Mouse (Mus musculus) heart, embryonic 15.5 days (tissue): ENCODE measurements around the gene Jpt1. TPM values are rescaled to one million over a fixed set of nuclear protein-coding genes. Genes with fewer than 3 reads are reported as not detected.

Source experiments
- ATAC-seq: fragments of 200-750 bp; cut with Nextera tagmentation; replicated peaks from 2 replicates; pipeline ENCODE4 v1.8.0; 2017; ENCODE audit warnings: low read depth, moderate TSS enrichment; ENCODE audit not compliant: insufficient number of reproducible peaks, insufficient read depth, low FRiP score
- H3K27ac ChIP-seq: fragments of 300-500 bp; sonication (generic); 2 replicates; pipeline ENCODE4 v1.5.1; 2015; ENCODE audit warnings: mild to moderate bottlenecking, inconsistent platforms
- H3K27me3 ChIP-seq: fragments of 300-500 bp; sonication (generic); 2 replicates; pipeline ENCODE4 v1.6.1; 2015; ENCODE audit warnings: inconsistent platforms
- H3K36me3 ChIP-seq: fragments of 300-500 bp; sonication (generic); 2 replicates; pipeline ENCODE4 v1.6.1; 2015; ENCODE audit warnings: mild to moderate bottlenecking, inconsistent platforms
- H3K4me1 ChIP-seq: fragments of 300-500 bp; sonication (generic); replicated peaks from 2 replicates; pipeline ENCODE4 v1.6.1; 2015; ENCODE audit warnings: inconsistent platforms
- H3K4me2 ChIP-seq: fragments of 300-500 bp; sonication (generic); 2 replicates; pipeline ENCODE4 v1.6.1; 2015; ENCODE audit warnings: inconsistent platforms, mild to moderate bottlenecking, moderate library complexity
- H3K4me3 ChIP-seq: fragments of 300-500 bp; sonication (generic); 2 replicates; pipeline ENCODE4 v1.5.1; 2015; ENCODE audit warnings: mild to moderate bottlenecking, inconsistent platforms
- H3K9ac ChIP-seq: fragments of 300-500 bp; sonication (generic); 2 replicates; pipeline ENCODE4 v1.6.1; 2015; ENCODE audit warnings: mild to moderate bottlenecking, inconsistent platforms
- H3K9me3 ChIP-seq: fragments of 300-500 bp; sonication (generic); replicated peaks from 2 replicates; pipeline ENCODE4 v1.6.1; 2016; ENCODE audit warnings: inconsistent platforms
- WGBS: fragments of 180-500 bp; shearing (Covaris S2); methylation state at CpG from one replicate; pipeline ENCODE4 v1.1.7; 2015; ENCODE audit warnings: mixed read lengths; 5-methylcytosine and 5-hydroxymethylcytosine counted together
- polyA plus RNA-seq: library from polyadenylated mRNA; unstranded; fragments of >200 nt; fragmentation: Nextera tagmentation; extraction: Ambion mirVana; gene quantifications from 2 replicates; pipeline ENCODE4 v1.2.1, GENCODE M21; 2015

Jpt1 gene
- polyA plus RNA-seq, 1 experiment from 2014 or later: 515 TPM

GRCm38 (mm10) chr11:115473626-115474275 is 40.4 kb downstream of the Jpt1 start:
- Histone ChIP-seq H3K9me3 (no peaks in the 10 kb centered on the region), H3K4me2 (peak overlapping the region; percentile 23), H3K27me3 (no peaks in the 10 kb centered on the region), H3K27ac (peak overlapping the region; percentile 83), H3K4me1 (peaks cover 35% of the 10 kb centered on the region), H3K4me3 (no peak overlapping the region), H3K36me3 (no peaks in the 10 kb centered on the region), H3K9ac (0 out of 2 replicates have a peak overlapping the region, but pooled peaks have one; percentile 79)
- WGBS: 14% methylated on average over 15 of the region's 15 CpGs
- peak; percentile 54 for ATAC-seq

GRCm38 (mm10) chr11:115472183-115472582 is 42.0 kb downstream of the Jpt1 start:
- H3K27me3 ChIP-seq: no peaks in the 10 kb centered on the region
- H3K4me2 ChIP-seq: no peak overlapping the region
- no peak overlapping the region for H3K9ac ChIP-seq
- 78% methylated on average over 7 of the region's 7 CpGs for WGBS
- ATAC-seq: no peak
- H3K4me3 ChIP-seq: no peak overlapping the region
- no peaks in the 10 kb centered on the region for H3K9me3 ChIP-seq
- no peak overlapping the region; the same call in 1 of the 2 replicates for H3K27ac ChIP-seq
- peaks cover 35% of the 10 kb centered on the region for H3K4me1 ChIP-seq
- no peaks in the 10 kb centered on the region for H3K36me3 ChIP-seq

- Histone ChIP-seq H3K27me3 (no peaks in the 10 kb centered on the region; the same call in 1 of the 2 replicates), H3K9me3 (no peaks in the 10 kb centered on the region), H3K4me2 (no peak overlapping the region), H3K27ac (no peak overlapping the region), H3K9ac (no peak overlapping the region), H3K36me3 (no peaks in the 10 kb centered on the region), H3K4me1 (peaks cover 11% of the 10 kb centered on the region), H3K4me3 (no peak overlapping the region)
- ATAC-seq: no peak
- 30% methylated on average over 4 of the region's 4 CpGs for WGBS
Measured at GRCm38 (mm10) chr11:115467217-115467618, 47.0 kb downstream of the Jpt1 start.

- Histone ChIP-seq H3K9ac (no peak overlapping the region), H3K9me3 (no peaks in the 10 kb centered on the region), H3K27me3 (no peaks in the 10 kb centered on the region; the same call in 1 of the 2 replicates), H3K4me3 (0 out of 2 replicates have a peak overlapping the region, but pooled peaks have one; percentile 0), H3K36me3 (no peaks in the 10 kb centered on the region), H3K27ac (no peak overlapping the region), H3K4me2 (no peak overlapping the region; the same call in 1 of the 2 replicates), H3K4me1 (peaks cover 10% of the 10 kb centered on the region)
- WGBS: 84% methylated on average over 8 of the region's 8 CpGs
- no peak for ATAC-seq
Measured at GRCm38 (mm10) chr11:115464851-115465250, 49.3 kb downstream of the Jpt1 start.

- Histone ChIP-seq H3K27me3 (no peaks in the 10 kb centered on the region; the same call in 1 of the 2 replicates), H3K36me3 (no peaks in the 10 kb centered on the region), H3K4me2 (no peak overlapping the region; the same call in 1 of the 2 replicates), H3K4me1 (peaks cover 10% of the 10 kb centered on the region), H3K9me3 (no peaks in the 10 kb centered on the region), H3K4me3 (peak overlapping the region; percentile 5; the same call in 1 of the 2 replicates), H3K9ac (no peak overlapping the region), H3K27ac (peak overlapping the region; percentile 31; the same call in 1 of the 2 replicates)
- ATAC-seq: no peak
- WGBS: 40% methylated on average over 11 of the region's 11 CpGs
Measured at GRCm38 (mm10) chr11:115463397-115463796, 50.8 kb downstream of the Jpt1 start.

DNA sequence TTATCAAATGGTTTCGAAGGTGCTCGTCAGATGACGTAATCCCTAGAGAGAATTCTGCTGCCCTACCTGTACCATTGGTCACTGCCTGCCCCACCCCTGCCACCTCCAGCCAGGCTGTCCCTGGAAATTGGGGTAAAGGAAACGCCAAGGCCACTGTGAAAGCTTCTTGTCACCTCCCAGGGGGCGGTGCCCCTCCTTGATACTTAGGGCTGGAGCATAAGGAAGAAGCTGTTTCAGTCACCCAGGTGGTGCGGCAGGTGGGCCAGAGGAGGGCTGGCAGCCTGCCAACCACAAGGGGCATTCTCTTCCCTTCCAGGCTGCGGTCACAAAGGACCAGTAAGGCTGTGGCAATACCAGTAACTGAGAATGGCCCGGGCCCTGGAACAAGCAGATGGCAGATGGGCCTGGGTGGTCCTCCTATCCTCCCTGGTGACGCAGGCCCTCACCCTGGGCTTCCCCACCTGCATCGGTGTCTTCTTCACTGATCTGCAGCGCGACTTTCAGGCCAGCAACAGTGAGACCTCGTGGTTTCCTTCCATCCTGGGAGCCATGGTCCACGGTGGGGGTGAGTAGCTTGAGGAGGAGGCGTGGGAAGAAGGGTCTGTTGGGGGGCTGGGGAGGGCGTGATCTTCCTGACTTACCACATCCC is 51.8 kb downstream of the Jpt1 start, which contains the start of gene Slc16a5:
Slc16a5 (plus strand) TSS at position 232 of the 649 bp plus-strand sequence.
- H3K36me3 ChIP-seq: no peaks in the 10 kb centered on the region
- peak within 1 kb of the TSS; percentile 5; the same call in 1 of the 2 replicates for H3K4me3 ChIP-seq
- ATAC-seq: no peak
- peaks cover 13% of the 10 kb centered on the region for H3K4me1 ChIP-seq
- no peak within 1 kb of the TSS for H3K9ac ChIP-seq
- H3K4me2 ChIP-seq: no peak within 1 kb of the TSS; the same call in 1 of the 2 replicates
- 0 out of 2 replicates have a peak within 1 kb of the TSS, but pooled peaks have one; percentile 31 for H3K27ac ChIP-seq
- H3K9me3 ChIP-seq: no peaks in the 10 kb centered on the region
- no peaks in the 10 kb centered on the region; the same call in 1 of the 2 replicates for H3K27me3 ChIP-seq
- 70% methylated on average over 16 of the region's 16 CpGs for WGBS

DNA sequence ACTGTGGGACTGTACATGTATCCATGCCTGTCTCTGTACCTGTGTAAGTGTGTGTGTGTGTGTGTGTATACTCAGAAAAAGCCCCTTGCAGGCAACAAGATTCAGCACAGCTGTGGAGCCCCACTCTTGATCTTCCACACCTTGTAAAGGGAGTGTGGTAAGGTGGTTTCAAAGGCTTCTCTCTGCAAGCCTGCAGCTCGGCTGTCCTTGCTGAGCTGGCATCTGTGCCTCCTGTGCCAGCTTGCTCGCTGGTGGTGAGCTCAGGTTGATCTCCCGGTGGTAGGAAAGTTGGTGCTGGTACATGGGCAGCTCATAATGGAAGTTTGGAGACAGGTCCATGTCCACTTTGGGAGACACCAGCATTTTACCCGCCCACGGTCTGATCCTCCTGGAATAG is 52.3 kb downstream of the Jpt1 start:
- Histone ChIP-seq H3K9ac (no peak overlapping the region), H3K27ac (no peak overlapping the region), H3K27me3 (no peaks in the 10 kb centered on the region; the same call in 1 of the 2 replicates), H3K4me1 (peaks cover 16% of the 10 kb centered on the region), H3K36me3 (no peaks in the 10 kb centered on the region), H3K4me3 (no peak overlapping the region), H3K4me2 (no peak overlapping the region), H3K9me3 (no peaks in the 10 kb centered on the region)
- 76% methylated on average over 5 of the region's 5 CpGs for WGBS
- ATAC-seq: no peak

- H3K9me3 ChIP-seq: no peaks in the 10 kb centered on the region
- no peaks in the 10 kb centered on the region; the same call in 1 of the 2 replicates for H3K27me3 ChIP-seq
- no peak for ATAC-seq
- WGBS: 36% methylated on average over 8 of the region's 8 CpGs
- H3K4me3 ChIP-seq: no peak overlapping the region
- H3K9ac ChIP-seq: no peak overlapping the region
- no peaks in the 10 kb centered on the region for H3K36me3 ChIP-seq
- H3K4me2 ChIP-seq: no peak overlapping the region
- peaks cover 15% of the 10 kb centered on the region for H3K4me1 ChIP-seq
- no peak overlapping the region for H3K27ac ChIP-seq
Measured at GRCm38 (mm10) chr11:115460976-115461375, 53.2 kb downstream of the Jpt1 start.

- Histone ChIP-seq H3K4me3 (no peak overlapping the region), H3K9me3 (no peaks in the 10 kb centered on the region), H3K36me3 (no peaks in the 10 kb centered on the region), H3K4me2 (no peak overlapping the region), H3K27me3 (no peaks in the 10 kb centered on the region; the same call in 1 of the 2 replicates), H3K9ac (no peak overlapping the region), H3K4me1 (peaks cover 12% of the 10 kb centered on the region), H3K27ac (peak overlapping the region; percentile 38; the same call in 1 of the 2 replicates)
- 0 out of 2 replicates have a peak, but pooled peaks have one; percentile 29 for ATAC-seq
- 18% methylated on average over 6 of the region's 6 CpGs for WGBS
Measured at GRCm38 (mm10) chr11:115457405-115457804, 56.8 kb downstream of the Jpt1 start.

DNA sequence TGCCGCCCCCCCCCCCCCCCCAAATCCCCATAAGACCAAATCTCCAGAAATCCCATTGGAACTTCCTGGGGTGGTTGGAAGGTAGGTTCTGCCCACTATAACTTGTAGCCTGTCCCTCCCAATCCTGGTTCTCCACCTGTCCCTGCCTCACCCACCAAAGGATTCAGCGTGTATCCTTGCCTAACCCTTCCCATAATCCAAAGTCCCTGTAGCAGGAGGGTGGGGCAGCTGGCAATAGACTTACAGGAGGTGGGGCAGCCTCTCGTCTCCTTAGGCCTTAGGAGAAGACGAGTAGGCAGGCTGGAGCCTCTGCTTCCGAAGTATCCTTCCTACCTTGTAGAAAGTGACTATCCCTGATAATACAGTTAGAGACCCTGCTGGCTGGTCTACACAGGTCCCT is 58.0 kb downstream of the Jpt1 start:
- 87% methylated on average over 5 of the region's 5 CpGs for WGBS
- no peak for ATAC-seq
- peaks cover 12% of the 10 kb centered on the region for H3K4me1 ChIP-seq
- H3K4me2 ChIP-seq: no peak overlapping the region
- H3K9me3 ChIP-seq: no peaks in the 10 kb centered on the region
- no peaks in the 10 kb centered on the region for H3K27me3 ChIP-seq
- H3K36me3 ChIP-seq: no peaks in the 10 kb centered on the region
- H3K27ac ChIP-seq: no peak overlapping the region
- H3K4me3 ChIP-seq: no peak overlapping the region
- H3K9ac ChIP-seq: no peak overlapping the region

DNA sequence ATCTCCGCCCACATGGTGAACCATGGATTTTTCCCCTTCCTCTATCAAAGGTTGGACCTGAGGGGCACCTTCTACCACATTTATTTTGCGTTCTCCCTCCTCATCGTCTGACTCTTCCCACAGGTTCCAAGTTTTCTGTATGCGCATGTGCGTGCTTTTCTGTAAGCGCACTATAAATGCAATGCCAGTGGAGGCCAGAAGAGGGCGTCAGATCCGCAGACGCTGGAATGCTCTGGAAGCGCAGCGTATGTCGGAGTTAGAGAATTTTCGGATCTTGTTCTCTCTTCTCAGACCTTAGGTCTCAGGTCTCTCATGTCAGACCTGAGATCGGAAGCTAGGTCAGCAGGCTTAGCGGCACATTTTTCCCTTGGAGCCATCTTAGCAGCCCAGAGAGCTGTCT is 58.6 kb downstream of the Jpt1 start:
- Histone ChIP-seq H3K4me3 (no peak overlapping the region), H3K4me2 (no peak overlapping the region), H3K9ac (no peak overlapping the region), H3K36me3 (no peaks in the 10 kb centered on the region), H3K4me1 (peaks cover 12% of the 10 kb centered on the region), H3K27ac (no peak overlapping the region), H3K9me3 (no peaks in the 10 kb centered on the region), H3K27me3 (no peaks in the 10 kb centered on the region)
- WGBS: 87% methylated on average over 15 of the region's 15 CpGs
- no peak for ATAC-seq
